Mouse (Mus musculus) gonadal fat pad, adult 2 months (tissue): ENCODE measurements around the gene Gcfc2. TPM values are rescaled to one million over a fixed set of nuclear protein-coding genes. Genes with fewer than 3 reads are reported as not detected.

Experiments
- DNase-seq: peaks from one replicate; pipeline ENCODE4 v3.0.0-alpha.2; 2012; ENCODE audit warnings: low read depth
- polyA plus RNA-seq: library from polyadenylated mRNA; depleted of rRNA; stranded (reverse); fragments of >200 nt; gene quantifications from 2 replicates; pipeline ENCODE4 v1.2.3, GENCODE M21; 2012; rRNA removed

Gcfc2 gene
- 3.5 and 4.6 TPM in 2 replicates for polyA plus RNA-seq

DNA sequence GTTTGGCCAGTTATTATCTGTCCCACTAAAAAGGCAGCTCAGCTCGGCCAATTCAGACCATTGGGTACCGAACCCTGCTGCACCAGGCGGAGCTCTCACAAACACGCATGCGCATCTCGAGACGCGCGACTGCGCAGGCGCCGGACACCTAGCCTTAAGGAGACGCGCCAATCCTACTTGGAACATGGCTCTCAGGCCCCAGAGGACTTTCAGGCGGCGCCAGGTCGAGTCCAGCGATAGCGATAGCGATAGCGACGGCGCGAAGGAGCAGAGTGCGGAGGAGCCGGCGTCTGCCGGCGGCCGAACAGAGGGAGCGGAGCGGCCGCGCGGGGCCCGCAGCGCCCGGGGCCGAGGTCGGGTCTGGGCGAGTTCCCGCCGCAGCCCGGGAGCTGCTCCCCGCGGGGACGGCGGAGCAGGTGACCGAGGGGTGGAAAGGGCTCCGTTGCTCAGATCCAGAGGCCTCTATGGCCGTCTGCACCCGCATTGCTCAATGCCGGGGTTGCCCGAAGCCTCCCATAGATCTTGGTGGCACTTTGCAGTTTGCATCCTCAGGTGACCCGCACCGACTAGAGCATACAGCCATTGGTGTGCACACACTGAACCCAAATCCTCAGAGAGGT, at the start of gene Gcfc2:
Gene Gcfc2, plus strand, starts transcription at position 147 of the 620 bp plus-strand sequence.
- DNase-seq: peak; percentile 17

GRCm38 (mm10) chr6:81895678-81896230, 27.7 kb upstream of the Gcfc2 start:
- no peak for DNase-seq

DNA sequence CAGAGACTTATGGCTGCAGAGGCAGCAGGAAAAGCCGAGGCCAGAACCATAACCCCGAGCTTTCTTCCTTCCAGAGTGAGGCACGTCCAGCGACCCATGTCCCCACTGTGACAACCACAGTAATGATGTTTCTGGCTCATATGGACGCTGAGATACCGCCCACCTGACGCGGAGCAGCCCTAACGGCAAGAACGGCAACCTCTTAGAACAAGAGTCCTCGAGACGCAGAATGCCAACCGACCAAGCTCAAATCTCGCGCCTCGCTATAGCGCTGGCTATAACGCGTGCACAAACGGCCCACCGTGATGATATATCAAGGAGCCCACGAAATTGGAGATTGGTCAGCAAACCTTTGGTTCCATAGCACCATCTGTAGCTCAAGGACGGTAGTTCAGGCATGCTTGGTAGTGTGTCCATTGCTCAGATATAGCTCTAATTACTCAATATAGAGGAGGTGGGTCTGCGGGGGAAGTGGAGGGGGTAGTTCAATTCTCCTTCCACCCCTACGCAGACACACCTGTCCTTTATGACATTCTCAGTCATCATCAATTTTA, 13.1 kb upstream of the Gcfc2 start:
- no peak for DNase-seq

DNA sequence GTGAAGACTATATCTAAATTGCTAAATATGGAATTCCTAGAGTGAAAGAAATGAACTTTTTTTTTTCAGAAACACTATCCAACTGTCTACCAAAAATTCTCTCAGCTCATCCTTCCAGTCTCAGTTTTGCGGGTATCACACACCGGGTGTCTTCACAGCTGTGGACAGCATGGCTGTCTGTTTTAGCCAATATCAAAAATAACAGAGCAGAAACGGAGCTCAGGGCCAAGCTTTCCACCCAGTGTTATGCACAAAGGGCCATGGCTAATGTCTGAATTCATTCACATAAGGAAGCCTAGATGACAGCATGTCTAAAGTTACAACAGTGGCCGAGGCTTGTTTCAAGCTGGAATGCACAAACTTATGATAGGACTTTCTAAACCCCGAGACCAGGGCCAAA, 12.2 kb upstream of the Gcfc2 start:
- no peak for DNase-seq

GRCm38 (mm10) chr6:81911713-81912112, 11.8 kb upstream of the Gcfc2 start:
- DNase-seq: no peak

GRCm38 (mm10) chr6:81912177-81912576, 11.3 kb upstream of the Gcfc2 start:
- no peak for DNase-seq

DNA sequence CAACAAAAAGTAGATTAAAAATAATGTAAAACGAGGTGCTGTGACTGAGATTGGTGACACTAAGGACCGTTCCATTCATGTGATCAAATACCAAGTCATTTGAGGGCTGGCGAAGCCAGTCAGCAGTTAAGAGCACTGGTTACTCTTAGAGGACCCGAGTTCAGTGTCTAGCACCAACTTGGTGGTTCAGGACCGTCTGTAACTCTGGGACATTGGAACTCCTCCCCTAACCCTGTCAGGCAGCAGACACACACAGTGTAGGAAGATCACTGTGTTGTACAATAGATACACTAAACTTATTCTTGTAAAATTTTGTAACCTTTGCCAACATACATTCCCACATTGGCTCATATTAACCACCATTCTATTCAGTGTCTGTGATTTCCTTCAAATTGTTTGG, 835 bp downstream of the Gcfc2 start:
- DNase-seq: no peak

GRCm38 (mm10) chr6:81929402-81929801, 5.9 kb downstream of the Gcfc2 start:
- DNase-seq: no peak

DNA sequence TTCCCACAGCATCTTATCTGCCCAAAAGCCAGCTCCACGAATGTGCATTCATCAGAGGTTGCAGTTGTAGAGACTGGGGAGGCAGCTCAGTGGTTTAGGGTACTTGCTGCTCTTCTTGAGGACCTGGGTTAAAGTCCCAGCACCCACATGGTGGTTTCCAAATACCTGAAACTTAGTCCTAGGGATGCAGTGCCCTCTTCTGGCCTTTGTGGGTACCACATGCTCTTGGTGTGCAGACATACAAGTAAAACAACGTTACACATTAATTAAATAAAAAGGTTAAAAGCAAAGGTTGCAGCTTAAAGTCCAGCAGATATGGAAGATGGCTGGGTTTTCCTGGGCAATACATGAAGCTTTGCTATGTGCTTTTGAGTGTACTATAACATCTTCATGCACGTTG, 9.8 kb downstream of the Gcfc2 start:
- DNase-seq: no peak

DNA sequence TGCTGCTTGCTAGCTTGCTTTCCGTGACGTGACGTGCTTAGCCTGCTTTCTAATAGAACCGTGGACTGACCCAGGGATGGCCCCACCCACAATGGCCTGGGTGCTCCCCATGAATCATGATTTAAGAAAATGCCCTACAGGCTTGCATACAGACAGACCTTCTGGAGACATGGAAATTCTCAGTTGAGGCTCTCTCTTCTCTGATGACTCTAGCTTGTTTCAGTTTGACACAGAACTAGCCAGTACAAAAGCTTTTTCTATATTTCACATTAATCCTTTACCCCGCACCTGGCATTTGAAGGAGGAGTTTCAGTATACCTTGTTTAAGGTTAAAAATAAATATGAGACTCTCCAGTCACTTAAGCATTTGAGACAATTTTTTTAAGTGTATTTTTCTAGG, 18.2 kb downstream of the Gcfc2 start:
- no peak for DNase-seq

DNA sequence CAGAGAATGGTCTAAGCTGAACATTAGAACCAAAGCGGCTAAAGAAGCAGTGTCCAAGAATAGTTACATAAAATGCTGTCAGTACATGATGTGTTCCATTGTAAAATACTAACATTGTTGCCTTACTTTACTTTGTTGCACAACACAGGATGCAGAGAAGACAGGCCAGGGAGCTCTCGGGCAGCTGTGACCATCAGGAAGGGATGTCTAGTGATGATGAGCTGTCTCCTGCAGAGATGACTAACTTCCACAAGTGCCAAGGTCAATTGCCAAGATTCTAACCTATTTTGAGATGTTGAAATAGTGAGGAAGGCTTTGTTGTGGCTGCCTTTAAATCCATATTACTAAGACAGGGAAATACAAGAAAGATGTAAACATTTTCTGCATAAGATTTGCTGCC, 19.8 kb downstream of the Gcfc2 start:
- DNase-seq: peak; percentile 30

GRCm38 (mm10) chr6:81944432-81944831, 21.0 kb downstream of the Gcfc2 start:
- no peak for DNase-seq

DNA sequence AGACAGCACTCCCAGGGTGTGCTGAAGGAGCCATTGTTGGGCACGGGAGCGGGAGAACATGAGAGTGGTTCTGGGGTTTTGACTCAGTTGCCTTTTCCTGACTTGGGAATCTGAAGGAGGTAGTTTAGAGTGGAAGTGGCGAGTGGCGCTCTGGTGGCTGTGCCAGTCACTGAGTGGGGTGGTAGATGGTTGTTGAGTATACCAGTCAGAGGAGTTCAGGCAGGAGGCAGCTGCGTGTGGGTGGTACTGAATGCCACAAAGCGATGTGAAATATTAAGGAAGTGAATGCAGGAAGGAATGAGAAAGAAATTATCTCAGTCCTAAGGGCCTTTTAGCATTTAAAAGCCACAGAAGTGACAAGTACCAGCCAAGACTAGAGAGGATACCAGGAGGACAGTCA, 23.4 kb downstream of the Gcfc2 start:
- DNase-seq: no peak

- DNase-seq: no peak
These were observed 31.7 kb downstream of the Gcfc2 start for GRCm38 (mm10) chr6:81955133-81955532.

- DNase-seq: no peak
These were observed 32.9 kb downstream of the Gcfc2 start for GRCm38 (mm10) chr6:81956399-81956798.

- DNase-seq: no peak
These were observed 34.5 kb downstream of the Gcfc2 start for GRCm38 (mm10) chr6:81957992-81958391.

- DNase-seq: no peak
These were observed 36.4 kb downstream of the Gcfc2 start for GRCm38 (mm10) chr6:81959866-81960265.

DNA sequence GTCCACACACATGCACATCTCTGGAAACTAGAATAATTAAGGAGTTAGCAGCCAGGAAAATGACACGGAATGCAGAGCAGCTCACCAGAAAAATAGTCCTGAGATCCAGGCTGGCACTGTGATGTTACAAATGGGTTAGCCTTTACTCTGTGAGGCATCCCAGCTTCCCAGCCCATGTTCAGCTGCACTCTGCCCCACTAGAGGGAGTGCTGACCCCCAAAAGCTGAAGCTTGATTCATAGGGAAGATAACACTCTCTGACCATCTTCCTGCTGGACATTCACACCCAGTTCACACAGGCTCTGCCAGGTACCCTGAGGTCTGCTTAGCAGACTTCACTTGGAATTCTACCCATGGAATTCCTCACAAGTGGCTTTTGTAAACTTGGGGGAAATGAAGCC, 36.8 kb downstream of the Gcfc2 start:
- no peak for DNase-seq

DNA sequence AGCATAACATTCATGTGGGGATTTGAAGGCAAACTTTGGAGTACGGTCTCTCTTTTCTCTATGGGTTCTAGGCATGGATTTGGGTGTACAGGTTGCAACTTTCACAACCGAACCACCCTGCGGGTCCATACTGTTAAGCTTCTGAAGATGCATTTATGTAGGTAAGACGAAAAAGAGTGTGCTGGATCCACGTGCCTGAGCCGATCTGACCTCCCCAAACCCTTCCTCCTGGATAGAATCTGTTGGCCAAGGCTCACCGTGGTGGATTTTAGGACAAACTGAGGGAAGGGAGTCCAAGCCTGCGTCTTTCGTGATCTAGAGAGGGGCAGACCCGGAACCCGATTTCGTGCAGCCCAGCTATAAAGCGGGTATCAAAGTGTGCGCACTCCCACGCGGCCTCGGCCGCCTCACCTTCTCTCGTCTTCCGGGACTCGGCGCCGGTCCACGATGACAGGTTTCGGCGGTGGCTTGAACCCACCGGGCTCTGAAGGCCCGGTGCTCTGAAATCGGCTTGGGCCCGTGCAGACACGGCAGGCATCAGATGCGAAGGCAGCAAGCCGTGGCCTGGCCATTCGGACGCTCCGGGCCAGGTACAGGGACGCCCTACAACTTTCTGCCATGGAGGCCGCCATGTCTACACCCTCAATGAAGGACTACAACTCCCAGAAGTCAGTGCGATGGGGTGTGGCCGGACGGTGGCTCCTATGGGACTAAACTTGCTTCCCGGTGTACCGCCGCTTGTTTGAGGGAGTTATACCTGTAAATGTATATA, 42.0 kb downstream of the Gcfc2 start, which contains the start of gene Mrpl19:
Gene Mrpl19, minus strand, starts transcription at position 663 of the 772 bp plus-strand sequence.
- DNase-seq: peak; percentile 71

GRCm38 (mm10) chr6:81966068-81966544, 42.6 kb downstream of the Gcfc2 start:
- DNase-seq: no peak

GRCm38 (mm10) chr6:81971196-81971595, 47.7 kb downstream of the Gcfc2 start:
- DNase-seq: no peak

DNA sequence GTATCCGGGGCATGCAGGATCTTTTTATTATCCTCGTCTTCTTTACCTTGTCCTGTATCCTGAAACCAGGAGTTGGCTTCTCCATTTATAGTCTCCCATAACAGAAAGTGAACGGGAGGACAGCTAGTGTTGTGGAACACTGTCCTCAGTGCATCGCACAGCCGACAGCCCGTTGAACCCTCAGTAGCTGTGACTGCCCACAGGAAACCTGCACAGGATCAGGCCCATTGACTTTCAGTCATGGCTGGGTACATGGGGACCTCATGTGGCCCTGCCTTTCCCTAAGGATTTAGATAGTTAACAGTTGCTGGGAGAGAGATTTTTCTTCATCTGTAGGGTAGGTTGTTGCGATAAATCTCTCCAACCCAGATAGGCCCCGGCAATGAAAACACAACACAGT, 49.1 kb downstream of the Gcfc2 start:
- no peak for DNase-seq
